Mouse (Mus musculus): ENCODE data around the gene Il1f5. TPM values are rescaled to one million over a fixed set of nuclear protein-coding genes. Genes with fewer than 3 reads are reported as not detected.

Gene Il1f5
- polyA plus RNA-seq (2016; fragmentation: Nextera tagmentation; extraction: Ambion mirVana) = not detected in 2 replicates

GRCm38 (mm10) chr2:24276654-24277053 lies at the start of gene Il1f5:
Gene Il1f5 (plus strand): TSS chr2:24276954.
- H3K9me3 ChIP-seq = no peaks in the 10 kb centered on the region
- H3K36me3 ChIP-seq (replicated peaks) = no peaks in the 10 kb centered on the region
- H3K4me3 ChIP-seq = no peak within 1 kb of the TSS
- no peak for DNase-seq (ENCODE audit: extremely low spot score, low spot score)
- no peaks in the 10 kb centered on the region for H3K27me3 ChIP-seq (ENCODE audit: poor library complexity, severe bottlenecking)
- no peak within 1 kb of the TSS for H3K27ac ChIP-seq
- H3K4me1 ChIP-seq = 0 out of 2 replicates have a peak, but pooled peaks cover 5% of the 10 kb centered on the region

- no peak for DNase-seq (ENCODE audit: extremely low spot score, low spot score)
- 90% methylated on average over 2 of the region's 2 CpGs for WGBS
- Histone ChIP-seq H3K27me3 (ENCODE audit: poor library complexity, severe bottlenecking) (no peaks in the 10 kb centered on the region), H3K4me3 (no peak overlapping the region), H3K9me3 (no peaks in the 10 kb centered on the region), H3K4me1 (no peaks in the 10 kb centered on the region), H3K27ac (no peak overlapping the region), H3K36me3 (replicated peaks) (no peaks in the 10 kb centered on the region)
These were observed 49.6 kb upstream of the Il1f5 start for GRCm38 (mm10) chr2:24227191-24227590.

GRCm38 (mm10) chr2:24267503-24267902 lies 9.3 kb upstream of the Il1f5 start:
- H3K27ac ChIP-seq = no peak overlapping the region
- no peaks in the 10 kb centered on the region for H3K36me3 ChIP-seq (replicated peaks)
- H3K4me3 ChIP-seq = no peak overlapping the region
- H3K9me3 ChIP-seq = no peaks in the 10 kb centered on the region
- 92% methylated on average over 1 of the region's 1 CpGs for WGBS
- H3K4me1 ChIP-seq = no peaks in the 10 kb centered on the region
- DNase-seq (ENCODE audit: extremely low spot score, low spot score) = no peak
- no peaks in the 10 kb centered on the region for H3K27me3 ChIP-seq (ENCODE audit: poor library complexity, severe bottlenecking)

GRCm38 (mm10) chr2:24273619-24274018 lies 3.1 kb upstream of the Il1f5 start:
- Histone ChIP-seq H3K27me3 (ENCODE audit: poor library complexity, severe bottlenecking) (no peaks in the 10 kb centered on the region), H3K4me3 (no peak overlapping the region), H3K27ac (no peak overlapping the region), H3K36me3 (replicated peaks) (no peaks in the 10 kb centered on the region), H3K4me1 (0 out of 2 replicates have a peak, but pooled peaks cover 5% of the 10 kb centered on the region), H3K9me3 (no peaks in the 10 kb centered on the region)
- 88% methylated on average over 2 of the region's 2 CpGs for WGBS
- no peak for DNase-seq (ENCODE audit: extremely low spot score, low spot score)

GRCm38 (mm10) chr2:24275146-24275545 lies 1.6 kb upstream of the Il1f5 start:
- Histone ChIP-seq H3K4me1 (0 out of 2 replicates have a peak, but pooled peaks cover 5% of the 10 kb centered on the region), H3K9me3 (no peaks in the 10 kb centered on the region), H3K27me3 (ENCODE audit: poor library complexity, severe bottlenecking) (no peaks in the 10 kb centered on the region), H3K4me3 (no peak overlapping the region), H3K27ac (no peak overlapping the region), H3K36me3 (replicated peaks) (no peaks in the 10 kb centered on the region)
- no peak for DNase-seq (ENCODE audit: extremely low spot score, low spot score)
- WGBS = 29% methylated on average over 1 of the region's 1 CpGs

- H3K9me3 ChIP-seq = no peaks in the 10 kb centered on the region
- no peaks in the 10 kb centered on the region for H3K36me3 ChIP-seq (replicated peaks)
- H3K27ac ChIP-seq = no peak within 1 kb of the TSS
- no peak within 1 kb of the TSS for H3K4me3 ChIP-seq
- WGBS = 86% methylated on average over 5 of the region's 5 CpGs
- no peak for DNase-seq (ENCODE audit: extremely low spot score, low spot score)
- H3K27me3 ChIP-seq (ENCODE audit: poor library complexity, severe bottlenecking) = no peaks in the 10 kb centered on the region
- no peaks in the 10 kb centered on the region for H3K4me1 ChIP-seq
These were observed 14.1 kb downstream of the Il1f5 start, which contains the start of gene Il1f10 for GRCm38 (mm10) chr2:24290896-24291295. Gene Il1f10 (plus strand): TSS chr2:24291196.

GRCm38 (mm10) chr2:24294616-24295015 lies 17.9 kb downstream of the Il1f5 start:
- Histone ChIP-seq H3K4me1 (no peaks in the 10 kb centered on the region), H3K36me3 (replicated peaks) (no peaks in the 10 kb centered on the region), H3K27ac (no peak overlapping the region), H3K9me3 (no peaks in the 10 kb centered on the region), H3K4me3 (no peak overlapping the region), H3K27me3 (ENCODE audit: poor library complexity, severe bottlenecking) (no peaks in the 10 kb centered on the region)
- no peak for DNase-seq (ENCODE audit: extremely low spot score, low spot score)
- WGBS = 68% methylated on average over 1 of the region's 1 CpGs

GRCm38 (mm10) chr2:24296837-24297236 lies 20.1 kb downstream of the Il1f5 start:
- H3K36me3 ChIP-seq (replicated peaks) = no peaks in the 10 kb centered on the region
- no peaks in the 10 kb centered on the region for H3K4me1 ChIP-seq
- peak; percentile 40 for DNase-seq (ENCODE audit: extremely low spot score, low spot score)
- H3K27me3 ChIP-seq (ENCODE audit: poor library complexity, severe bottlenecking) = no peaks in the 10 kb centered on the region
- WGBS = 20% methylated on average over 3 of the region's 3 CpGs
- no peaks in the 10 kb centered on the region for H3K9me3 ChIP-seq
- no peak overlapping the region for H3K27ac ChIP-seq
- no peak overlapping the region for H3K4me3 ChIP-seq

- no peaks in the 10 kb centered on the region for H3K27me3 ChIP-seq (ENCODE audit: poor library complexity, severe bottlenecking)
- DNase-seq (ENCODE audit: extremely low spot score, low spot score) = no peak
- H3K9me3 ChIP-seq = no peaks in the 10 kb centered on the region
- 81% methylated on average over 6 of the region's 6 CpGs for WGBS
- no peaks in the 10 kb centered on the region for H3K4me1 ChIP-seq
- H3K4me3 ChIP-seq = no peak overlapping the region
- no peaks in the 10 kb centered on the region for H3K36me3 ChIP-seq (replicated peaks)
- no peak overlapping the region for H3K27ac ChIP-seq
These were observed 34.7 kb downstream of the Il1f5 start for GRCm38 (mm10) chr2:24311302-24312001.

GRCm38 (mm10) chr2:24316919-24317318 lies 40.2 kb downstream of the Il1f5 start:
- Histone ChIP-seq H3K4me3 (no peak overlapping the region), H3K27me3 (ENCODE audit: poor library complexity, severe bottlenecking) (no peaks in the 10 kb centered on the region), H3K36me3 (replicated peaks) (no peaks in the 10 kb centered on the region), H3K4me1 (no peaks in the 10 kb centered on the region), H3K9me3 (no peaks in the 10 kb centered on the region), H3K27ac (no peak overlapping the region)
- 73% methylated on average over 1 of the region's 1 CpGs for WGBS
- no peak for DNase-seq (ENCODE audit: extremely low spot score, low spot score)

- no peak for DNase-seq (ENCODE audit: extremely low spot score, low spot score)
- Histone ChIP-seq H3K36me3 (replicated peaks) (no peaks in the 10 kb centered on the region), H3K27me3 (ENCODE audit: poor library complexity, severe bottlenecking) (no peaks in the 10 kb centered on the region), H3K4me1 (no peaks in the 10 kb centered on the region), H3K27ac (no peak overlapping the region), H3K4me3 (no peak overlapping the region), H3K9me3 (no peaks in the 10 kb centered on the region)
- WGBS = 90% methylated on average over 4 of the region's 4 CpGs
These were observed 41.3 kb downstream of the Il1f5 start for GRCm38 (mm10) chr2:24317919-24318598.

Measured in forebrain, embryonic 10.5 days (tissue).